Mouse (Mus musculus) limb, embryonic 10.5 days (tissue): Measurements from ENCODE around the gene Pik3ip1. TPM values are rescaled to one million over a fixed set of nuclear protein-coding genes. Genes with fewer than 3 reads are reported as not detected.

ENCODE experiments used
- DNase-seq: peaks from one replicate; pipeline ENCODE4 v3.0.0-alpha.2; 2017; ENCODE audit warnings: low spot score
- H3K27ac ChIP-seq: fragments of 300-500 bp; sonication (generic); 2 replicates; pipeline ENCODE4 v1.5.1; 2016; ENCODE audit warnings: mild to moderate bottlenecking
- H3K27me3 ChIP-seq: fragments of 300-500 bp; sonication (generic); 2 replicates; pipeline ENCODE4 v1.6.1; 2016; ENCODE audit warnings: low read depth, mild to moderate bottlenecking; ENCODE audit not compliant: poor library complexity, severe bottlenecking
- H3K36me3 ChIP-seq: fragments of 300-500 bp; sonication (generic); 2 replicates; pipeline ENCODE4 v1.6.1; 2016; ENCODE audit warnings: mild to moderate bottlenecking, moderate library complexity
- H3K4me1 ChIP-seq: fragments of 300-500 bp; sonication (generic); 2 replicates; pipeline ENCODE4 v1.6.1; 2016
- H3K4me3 ChIP-seq: fragments of 300-500 bp; sonication (generic); 2 replicates; pipeline ENCODE4 v1.5.1; 2016; ENCODE audit warnings: mild to moderate bottlenecking, moderate library complexity
- H3K9me3 ChIP-seq: fragments of 300-500 bp; sonication (generic); replicated peaks from 2 replicates; pipeline ENCODE4 v1.6.1; 2016; ENCODE audit warnings: mild to moderate bottlenecking
- WGBS: fragments of 180-500 bp; shearing (Covaris S2); methylation state at CpG from one replicate; pipeline ENCODE4 v1.1.7; 2016; 5-methylcytosine and 5-hydroxymethylcytosine counted together
- polyA plus RNA-seq: library from polyadenylated mRNA; unstranded; fragments of >200 nt; fragmentation: Nextera tagmentation; extraction: Ambion mirVana; gene quantifications from 2 replicates; pipeline ENCODE4 v1.2.1, GENCODE M21; 2016

The Pik3ip1 gene
- polyA plus RNA-seq, 1 experiment from 2014 or later, result 8.5 TPM

DNA sequence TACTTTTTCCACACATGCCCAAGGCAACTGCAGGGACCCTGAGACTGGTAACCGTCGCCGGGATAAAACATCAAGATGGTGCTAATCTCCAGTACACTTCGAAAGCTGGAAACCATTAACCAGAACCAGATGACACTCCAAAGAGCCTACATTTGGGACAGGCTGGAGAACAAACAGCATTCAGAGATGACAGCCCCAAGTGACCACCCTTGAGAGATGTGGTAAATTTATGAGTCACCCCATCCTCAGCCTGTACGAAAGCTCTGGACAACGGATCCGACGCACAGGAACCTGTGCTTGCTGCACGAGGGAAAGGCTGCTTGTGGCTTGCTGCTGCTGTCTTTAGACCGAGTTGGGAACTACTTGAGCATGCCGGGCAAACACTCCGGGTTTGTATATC is 44.5 kb downstream of the Pik3ip1 start:
- Histone ChIP-seq H3K9me3 (no peaks in the 10 kb centered on the region), H3K4me3 (peak overlapping the region; percentile 36), H3K27ac (peak overlapping the region; percentile 82), H3K4me1 (peaks cover 54% of the 10 kb centered on the region), H3K27me3 (no peaks in the 10 kb centered on the region), H3K36me3 (no peaks in the 10 kb centered on the region)
- 35% methylated on average over 12 of the region's 12 CpGs for WGBS
- peak; percentile 46 for DNase-seq

DNA sequence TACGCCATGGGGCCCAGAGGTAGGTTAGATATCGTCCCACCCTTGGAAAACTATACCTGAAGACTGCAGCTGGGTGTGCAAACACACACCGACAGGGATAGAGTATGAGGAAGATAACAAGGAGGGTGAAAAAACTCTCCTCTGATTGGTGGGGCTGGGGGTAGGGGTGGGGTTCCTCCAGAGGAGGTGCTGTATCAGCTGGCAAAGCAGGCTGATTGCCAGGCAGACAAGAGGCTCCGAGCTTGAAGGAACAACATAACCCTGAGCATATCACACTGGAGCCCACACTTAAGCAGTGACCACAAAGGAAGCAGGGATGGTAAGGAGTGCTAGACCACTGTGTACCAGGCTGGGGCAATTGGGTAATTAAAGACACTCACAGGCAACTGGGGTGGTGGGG is 49.2 kb downstream of the Pik3ip1 start:
- Histone ChIP-seq H3K9me3 (no peaks in the 10 kb centered on the region), H3K36me3 (peaks cover 13% of the 10 kb centered on the region), H3K27me3 (no peaks in the 10 kb centered on the region), H3K27ac (no peak overlapping the region), H3K4me3 (no peak overlapping the region), H3K4me1 (peaks cover 17% of the 10 kb centered on the region)
- DNase-seq, result no peak
- 90% methylated on average over 4 of the region's 4 CpGs for WGBS

DNA sequence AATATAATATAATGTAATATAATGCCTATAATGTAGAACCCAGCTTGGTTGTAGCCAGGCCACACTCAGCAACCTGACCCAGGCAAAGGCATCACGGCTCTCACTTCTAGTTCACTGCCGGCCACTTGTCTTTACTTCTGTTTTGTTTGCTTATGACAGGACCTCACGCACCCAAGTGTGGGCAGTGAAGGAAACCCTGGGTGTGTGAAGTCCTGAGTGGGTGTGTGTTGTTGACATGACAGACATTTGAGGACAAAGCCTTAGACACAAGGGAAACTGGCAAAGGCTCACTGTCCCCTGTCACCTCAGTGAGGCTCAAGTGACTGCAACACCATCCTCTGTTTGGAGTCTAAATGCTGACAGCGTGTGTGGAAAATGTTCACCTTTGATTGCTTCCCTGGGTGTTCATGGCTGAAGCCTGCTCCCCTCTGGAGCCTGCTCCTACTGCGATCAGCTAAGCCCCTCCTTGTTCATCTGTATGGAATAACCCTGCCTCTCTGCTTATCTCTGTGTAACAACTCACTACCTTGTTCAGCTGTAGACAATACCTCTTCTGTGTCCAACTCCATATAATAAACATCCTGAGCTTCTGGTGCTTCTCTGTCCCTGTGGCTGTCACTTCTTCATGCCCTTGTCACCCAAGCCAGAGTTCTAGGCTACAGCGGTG is 51.1 kb downstream of the Pik3ip1 start:
- H3K4me1 ChIP-seq, result no peaks in the 10 kb centered on the region
- 94% methylated on average over 6 of the region's 6 CpGs for WGBS

DNA sequence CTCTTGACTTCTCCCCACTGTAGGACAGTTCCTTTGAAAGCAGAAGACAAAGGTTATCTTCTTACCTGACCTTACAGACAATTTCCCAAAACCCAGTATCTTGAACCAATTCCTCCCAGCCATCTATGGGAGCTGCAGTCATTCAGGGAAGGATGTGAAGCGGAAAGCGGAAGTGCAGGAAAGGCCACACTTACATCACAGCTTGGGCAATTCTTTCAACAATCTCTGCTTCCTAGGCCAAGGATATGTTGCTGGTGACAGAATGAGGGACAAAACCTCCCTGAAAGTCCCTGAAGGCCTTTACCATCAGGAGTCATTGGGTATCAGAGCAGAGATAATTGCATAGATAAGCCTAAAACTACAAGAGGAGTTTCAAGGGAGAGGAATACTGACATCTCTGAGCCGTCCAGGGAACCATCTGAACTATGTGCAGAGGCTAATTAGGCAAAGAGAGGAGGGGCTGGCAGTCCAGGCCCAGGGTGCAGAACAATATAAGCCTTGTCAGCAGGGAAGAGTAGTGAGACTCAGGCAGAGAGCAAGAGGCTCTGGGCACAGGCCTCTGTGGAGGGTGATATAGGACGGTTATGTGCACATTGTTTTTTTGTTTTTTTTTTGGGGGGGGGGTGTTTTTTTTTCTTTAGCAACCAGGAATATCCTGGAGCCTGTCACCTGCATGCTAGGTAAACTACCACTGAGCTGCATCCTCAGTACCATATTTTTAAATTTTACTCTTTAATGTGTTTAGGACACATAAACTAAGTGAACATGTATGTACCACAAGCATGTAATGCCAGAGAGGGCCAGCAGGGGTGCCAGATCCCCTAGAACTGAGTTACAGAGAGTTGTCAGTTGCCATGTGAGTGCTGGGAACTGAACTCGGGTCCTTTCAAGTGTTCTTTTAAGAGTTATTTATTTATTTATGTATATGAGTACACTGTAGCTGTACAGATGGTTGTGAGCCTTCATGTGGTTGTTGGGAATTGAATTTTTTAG is 52.7 kb downstream of the Pik3ip1 start:
- Histone ChIP-seq H3K27ac (no peak overlapping the region), H3K9me3 (no peaks in the 10 kb centered on the region), H3K27me3 (no peaks in the 10 kb centered on the region), H3K36me3 (peaks cover 13% of the 10 kb centered on the region), H3K4me1 (0 out of 2 replicates have a peak, but pooled peaks cover 4% of the 10 kb centered on the region), H3K4me3 (no peak overlapping the region)
- 83% methylated on average over 5 of the region's 5 CpGs for WGBS
- DNase-seq, result no peak

More for the DNA sequence above, 51.1 kb downstream of the Pik3ip1 start:
- Histone ChIP-seq H3K27me3 (no peaks in the 10 kb centered on the region), H3K36me3 (peaks cover 13% of the 10 kb centered on the region), H3K4me3 (no peak overlapping the region), H3K27ac (no peak overlapping the region), H3K9me3 (no peaks in the 10 kb centered on the region)
- DNase-seq, result no peak

DNA sequence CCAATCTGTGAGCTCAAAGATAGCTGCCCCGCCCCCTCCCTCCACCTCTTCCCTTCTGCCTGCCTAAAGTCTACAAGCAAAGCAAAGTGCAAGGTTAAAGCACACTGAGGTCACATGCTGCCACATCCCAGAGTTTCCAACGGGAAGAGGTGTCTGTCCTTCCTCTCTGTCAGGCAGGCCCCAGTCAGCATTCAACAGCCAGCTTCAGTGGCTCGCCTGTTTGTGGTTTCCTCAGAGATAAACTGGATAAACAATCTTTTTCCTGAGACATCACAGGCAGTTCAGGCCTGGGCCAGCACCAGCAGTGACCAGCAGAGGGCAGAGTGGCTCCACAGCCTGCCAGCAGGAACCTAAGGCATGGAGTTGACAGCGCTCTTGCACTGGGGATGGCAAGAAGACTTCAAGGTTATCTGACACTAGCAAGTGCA is 56.8 kb downstream of the Pik3ip1 start:
- Histone ChIP-seq H3K9me3 (no peaks in the 10 kb centered on the region), H3K36me3 (peaks cover 12% of the 10 kb centered on the region), H3K27me3 (no peaks in the 10 kb centered on the region), H3K4me1 (peaks cover 10% of the 10 kb centered on the region; the same call in 1 of the 2 replicates), H3K27ac (no peak overlapping the region), H3K4me3 (no peak overlapping the region)
- WGBS, result 25% methylated on average over 4 of the region's 4 CpGs
- peak; percentile 85 for DNase-seq

DNA sequence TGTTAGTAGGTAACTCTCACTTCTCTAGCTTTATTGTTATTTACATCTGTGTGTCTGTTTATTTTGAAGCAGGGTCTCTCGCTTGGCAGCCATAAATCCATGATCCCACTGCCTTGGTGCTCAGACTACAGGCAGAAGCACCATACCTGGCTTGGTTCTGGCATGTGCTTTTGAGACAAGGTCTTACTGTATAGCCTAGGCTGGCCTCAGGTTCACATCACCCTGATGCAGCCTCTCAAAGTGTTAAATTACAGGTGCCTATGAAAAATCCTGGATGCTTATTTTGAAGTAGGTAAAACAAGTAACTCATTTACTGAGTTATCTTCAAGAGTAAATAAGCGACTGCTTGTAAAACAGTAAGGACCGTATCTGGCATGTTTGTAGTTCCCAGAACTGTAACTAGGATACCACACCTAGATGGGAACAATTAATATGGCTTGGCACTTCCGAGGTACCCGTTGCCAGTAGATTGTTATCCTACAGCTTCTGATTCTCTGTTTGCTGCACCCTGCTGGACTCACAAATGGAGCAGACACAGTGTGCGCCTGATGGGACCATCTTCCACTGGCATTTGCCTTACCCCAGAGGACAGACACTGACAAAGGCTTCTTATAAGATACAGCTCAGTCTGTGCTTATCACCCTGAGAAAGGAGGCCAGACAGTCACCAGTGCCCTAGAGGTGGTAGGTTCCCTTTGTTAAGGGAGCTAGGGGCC is 57.4 kb downstream of the Pik3ip1 start:
- H3K27ac ChIP-seq, result no peak overlapping the region
- no peaks in the 10 kb centered on the region for H3K27me3 ChIP-seq
- H3K36me3 ChIP-seq, result peaks cover 10% of the 10 kb centered on the region
- no peak for DNase-seq
- H3K4me3 ChIP-seq, result no peak overlapping the region
- peaks cover 10% of the 10 kb centered on the region; the same call in 1 of the 2 replicates for H3K4me1 ChIP-seq
- H3K9me3 ChIP-seq, result no peaks in the 10 kb centered on the region
- WGBS, result 87% methylated on average over 6 of the region's 6 CpGs

DNA sequence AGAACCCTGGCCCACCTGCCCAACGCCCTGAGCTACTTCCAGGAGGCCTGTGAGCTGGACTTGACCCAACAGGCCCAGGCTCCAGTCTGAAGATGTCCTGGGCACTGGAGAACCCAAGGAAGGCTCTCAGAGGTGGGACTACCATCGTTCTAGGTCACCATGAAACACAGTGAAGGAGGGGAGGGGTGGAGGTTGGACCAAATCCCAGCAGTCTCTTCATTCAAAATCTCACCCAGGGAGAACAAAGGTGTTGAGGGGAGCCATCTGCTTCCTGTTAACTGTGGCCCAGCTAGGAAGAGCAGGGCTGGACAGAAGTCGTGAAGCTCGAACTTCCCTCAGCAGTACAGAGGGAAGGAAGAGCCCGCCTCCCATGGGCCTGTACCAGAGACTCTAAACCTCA is 59.8 kb downstream of the Pik3ip1 start:
- WGBS, result 60% methylated on average over 5 of the region's 5 CpGs
- Histone ChIP-seq H3K4me3 (no peak overlapping the region), H3K27ac (no peak overlapping the region), H3K27me3 (no peaks in the 10 kb centered on the region), H3K36me3 (no peaks in the 10 kb centered on the region; the same call in 1 of the 2 replicates), H3K4me1 (peaks cover 10% of the 10 kb centered on the region; the same call in 1 of the 2 replicates), H3K9me3 (no peaks in the 10 kb centered on the region)
- no peak for DNase-seq

DNA sequence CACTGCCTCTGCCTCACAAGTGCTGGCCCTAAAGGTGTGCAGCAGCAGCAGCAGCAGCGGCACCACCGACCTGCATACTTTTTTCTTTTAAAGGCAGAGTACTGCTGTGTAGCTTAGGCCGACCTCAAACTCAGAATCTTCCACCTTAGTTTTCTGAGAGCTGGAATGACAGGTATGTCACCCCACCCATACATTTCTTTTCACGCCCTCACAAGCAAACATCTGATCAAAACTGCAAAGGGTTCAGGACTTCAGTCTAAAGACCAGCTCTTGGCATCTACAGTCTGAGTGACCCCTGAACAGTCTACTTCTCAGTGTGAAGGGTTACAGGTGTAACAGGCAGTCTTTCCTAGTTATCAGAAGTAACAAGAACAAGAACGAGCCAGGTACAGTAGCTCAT is 60.6 kb downstream of the Pik3ip1 start:
- no peaks in the 10 kb centered on the region for H3K27me3 ChIP-seq
- no peaks in the 10 kb centered on the region; the same call in 1 of the 2 replicates for H3K36me3 ChIP-seq
- no peaks in the 10 kb centered on the region for H3K9me3 ChIP-seq
- H3K4me3 ChIP-seq, result no peak overlapping the region
- WGBS, result 91% methylated on average over 5 of the region's 5 CpGs
- H3K4me1 ChIP-seq, result peaks cover 10% of the 10 kb centered on the region; the same call in 1 of the 2 replicates
- H3K27ac ChIP-seq, result no peak overlapping the region
- DNase-seq, result no peak

DNA sequence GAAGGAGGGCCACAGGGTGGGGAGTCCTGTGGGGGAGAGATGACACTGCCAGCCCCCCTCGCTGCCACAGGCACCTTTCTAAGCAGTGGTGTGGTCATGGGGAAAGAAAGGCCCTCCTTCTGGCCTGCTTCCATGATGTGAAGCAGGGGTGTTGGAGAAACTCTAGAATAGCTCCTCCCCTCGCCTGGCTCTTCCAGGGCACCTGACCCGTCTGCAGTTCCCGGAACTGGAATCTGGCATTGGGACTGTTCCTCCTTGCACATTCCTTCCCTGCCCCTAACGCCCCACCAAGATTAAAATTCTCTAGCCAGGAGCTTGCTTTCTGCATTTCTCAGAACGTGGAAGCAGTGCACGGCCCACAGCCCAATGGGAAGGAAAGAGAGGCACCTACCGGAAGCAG is 62.3 kb downstream of the Pik3ip1 start:
- H3K9me3 ChIP-seq, result no peaks in the 10 kb centered on the region
- WGBS, result 87% methylated on average over 8 of the region's 8 CpGs
- peaks cover 5% of the 10 kb centered on the region; the same call in 1 of the 2 replicates for H3K4me1 ChIP-seq
- no peak overlapping the region for H3K27ac ChIP-seq
- no peak overlapping the region for H3K4me3 ChIP-seq
- H3K36me3 ChIP-seq, result no peaks in the 10 kb centered on the region; the same call in 1 of the 2 replicates
- DNase-seq, result no peak
- H3K27me3 ChIP-seq, result no peaks in the 10 kb centered on the region

Other genes starting within 250 kb of the Pik3ip1 start
- 11.0 and 14.3 TPM in 2 replicates for gene Sfi1, start 136.9 kb upstream of the Pik3ip1 start, polyA plus RNA-seq
- gene Eif4enif1, start 128.0 kb upstream of the Pik3ip1 start, polyA plus RNA-seq, result 64.7 and 74.1 TPM in 2 replicates
- gene Drg1, start 64.0 kb upstream of the Pik3ip1 start, polyA plus RNA-seq, result 276 and 280 TPM in 2 replicates
- 80.2 and 81.7 TPM in 2 replicates for gene Patz1, start 41.5 kb upstream of the Pik3ip1 start, polyA plus RNA-seq
- gene Limk2, start 78.8 kb downstream of the Pik3ip1 start, polyA plus RNA-seq, result 45.2 and 54.6 TPM in 2 replicates
- 37.7 and 47.1 TPM in 2 replicates for gene Rnf185, start 122.0 kb downstream of the Pik3ip1 start, polyA plus RNA-seq
- gene Pla2g3, start 157.9 kb downstream of the Pik3ip1 start, polyA plus RNA-seq, result 1.2 and 1.5 TPM in 2 replicates
- 0.06 and 0.09 TPM in 2 replicates for gene Inpp5j, start 174.4 kb downstream of the Pik3ip1 start, polyA plus RNA-seq
- 24.4 and 35.0 TPM in 2 replicates for gene Selenom, start 184.3 kb downstream of the Pik3ip1 start, polyA plus RNA-seq
- 43.0 and 52.8 TPM in 2 replicates for gene Smtn, start 210.2 kb downstream of the Pik3ip1 start, polyA plus RNA-seq